Mouse (Mus musculus) limb, embryonic 15.5 days (tissue): ENCODE data around the gene Itga10. TPM values are rescaled to one million over a fixed set of nuclear protein-coding genes. Genes with fewer than 3 reads are reported as not detected.

Experiments used
- ATAC-seq: fragments of 200-750 bp; cut with Nextera tagmentation; 2 replicates; pipeline ENCODE4 v1.8.0; 2017; ENCODE audit warnings: low read depth, moderate TSS enrichment; ENCODE audit not compliant: insufficient number of reproducible peaks, low FRiP score, low TSS enrichment
- H3K27ac ChIP-seq: fragments of 300-500 bp; sonication (generic); 2 replicates; pipeline ENCODE4 v1.5.1; 2015; ENCODE audit warnings: moderate library complexity, mild to moderate bottlenecking, inconsistent platforms
- H3K27me3 ChIP-seq: fragments of 300-500 bp; sonication (generic); 2 replicates; pipeline ENCODE4 v1.6.1; 2015; ENCODE audit warnings: inconsistent platforms
- H3K36me3 ChIP-seq: fragments of 300-500 bp; sonication (generic); 2 replicates; pipeline ENCODE4 v1.6.1; 2015; ENCODE audit warnings: inconsistent platforms
- H3K4me1 ChIP-seq: fragments of 300-500 bp; sonication (generic); 2 replicates; pipeline ENCODE4 v1.6.1; 2015; ENCODE audit warnings: inconsistent platforms
- H3K4me2 ChIP-seq: fragments of 300-500 bp; sonication (generic); 2 replicates; pipeline ENCODE4 v1.6.1; 2015; ENCODE audit warnings: mild to moderate bottlenecking, inconsistent platforms
- H3K4me3 ChIP-seq: fragments of 300-500 bp; sonication (generic); 2 replicates; pipeline ENCODE4 v1.5.1; 2015; ENCODE audit warnings: mild to moderate bottlenecking, inconsistent platforms
- H3K9ac ChIP-seq: fragments of 300-500 bp; sonication (generic); 2 replicates; pipeline ENCODE4 v1.6.1; 2015; ENCODE audit warnings: inconsistent platforms
- H3K9me3 ChIP-seq: fragments of 300-500 bp; sonication (generic); 2 replicates; pipeline ENCODE4 v1.6.1; 2016; ENCODE audit warnings: inconsistent platforms
- WGBS: fragments of 180-500 bp; shearing (Covaris S2); methylation state at CpG from one replicate; pipeline ENCODE4 v1.1.7; 2015; 5-methylcytosine and 5-hydroxymethylcytosine counted together
- polyA plus RNA-seq: library from polyadenylated mRNA; unstranded; fragments of >200 nt; fragmentation: Nextera tagmentation; extraction: Ambion mirVana; gene quantifications from 2 replicates; pipeline ENCODE4 v1.2.1, GENCODE M21; 2015

Itga10 gene
- polyA plus RNA-seq = 4.9 and 5.7 TPM in 2 replicates

DNA sequence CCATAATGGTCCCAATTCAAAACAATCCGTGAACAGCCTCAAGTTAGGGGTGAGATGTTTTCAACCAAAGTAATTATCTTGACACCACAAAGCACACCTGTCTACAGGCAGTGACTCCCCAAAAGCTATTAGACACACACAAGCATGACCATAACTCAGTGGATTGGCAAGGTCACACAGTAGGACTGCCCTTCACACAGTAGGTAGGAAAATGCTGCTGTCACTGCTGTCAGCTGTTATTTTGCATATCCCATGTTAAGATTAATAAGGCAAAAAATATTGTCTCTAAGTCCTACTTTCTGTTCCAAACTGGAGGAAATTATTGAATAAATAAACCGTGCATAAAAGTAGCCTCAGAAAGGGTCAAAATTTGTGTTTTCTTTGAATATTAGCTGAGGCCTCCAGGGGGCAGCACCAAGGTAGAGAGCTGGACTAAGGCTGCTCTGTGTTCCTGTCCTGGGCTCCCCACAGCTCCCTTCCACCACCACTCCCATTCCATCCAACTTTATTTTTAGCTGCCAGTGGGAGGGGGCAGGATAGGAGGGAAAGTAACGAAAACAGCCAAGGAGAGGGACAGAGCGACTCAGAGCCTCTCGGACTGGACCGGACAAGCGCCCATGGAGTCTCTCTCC lies at the start of gene Itga10:
Gene Itga10, plus strand, starts transcription at position 567 of the 632 bp plus-strand sequence.
- Histone ChIP-seq H3K9ac (no peak within 1 kb of the TSS), H3K27ac (peak within 1 kb of the TSS; percentile 67), H3K4me2 (peak within 1 kb of the TSS; percentile 20; the same call in 1 of the 2 replicates), H3K4me3 (peak within 1 kb of the TSS; percentile 21), H3K27me3 (no peaks in the 10 kb centered on the region), H3K36me3 (peaks cover 50% of the 10 kb centered on the region), H3K4me1 (0 out of 2 replicates have a peak, but pooled peaks cover 4% of the 10 kb centered on the region), H3K9me3 (no peaks in the 10 kb centered on the region)
- peak; percentile 64; the same call in 1 of the 2 replicates for ATAC-seq
- 58% methylated on average over 7 of the region's 7 CpGs for WGBS

GRCm38 (mm10) chr3:96595661-96596060 lies 49.7 kb upstream of the Itga10 start:
- H3K9ac ChIP-seq = no peak overlapping the region
- ATAC-seq = no peak
- peaks cover 46% of the 10 kb centered on the region for H3K4me1 ChIP-seq
- no peaks in the 10 kb centered on the region for H3K36me3 ChIP-seq
- 23% methylated on average over 6 of the region's 6 CpGs for WGBS
- peak overlapping the region; percentile 95 for H3K4me2 ChIP-seq
- no peak overlapping the region for H3K27ac ChIP-seq
- H3K9me3 ChIP-seq = no peaks in the 10 kb centered on the region
- H3K4me3 ChIP-seq = peak overlapping the region; percentile 55
- H3K27me3 ChIP-seq = peaks cover 9% of the 10 kb centered on the region; the same call in 1 of the 2 replicates

DNA sequence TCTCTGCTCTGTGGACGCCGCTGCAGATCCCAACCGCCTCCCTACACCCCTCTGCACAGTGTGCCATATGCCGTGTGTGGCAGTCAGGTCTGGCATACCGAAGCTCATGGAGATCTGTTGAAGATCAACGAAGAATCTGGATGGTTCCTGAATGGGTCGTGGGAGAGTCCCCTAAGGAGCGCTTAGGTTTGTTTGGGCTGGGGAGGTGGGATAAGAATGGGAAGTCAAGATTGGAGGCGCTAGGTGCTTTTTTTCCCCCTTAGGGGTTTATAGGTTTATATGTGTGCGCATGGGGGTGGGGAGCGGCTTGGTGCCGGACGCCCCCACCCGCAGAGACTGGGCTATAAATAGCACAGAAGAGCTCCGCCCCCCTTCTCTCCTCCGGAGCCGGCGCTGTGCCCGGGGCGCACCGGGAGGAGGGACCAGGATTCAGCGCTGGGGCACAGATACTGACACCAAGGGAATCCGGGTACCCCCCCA lies 49.1 kb upstream of the Itga10 start, which contains the start of gene Ankrd34a:
Gene Ankrd34a, plus strand, starts transcription at position 409 of the 480 bp plus-strand sequence.
- Histone ChIP-seq H3K9ac (peak within 1 kb of the TSS; percentile 60), H3K36me3 (no peaks in the 10 kb centered on the region), H3K4me3 (peak within 1 kb of the TSS; percentile 55), H3K27me3 (peaks cover 9% of the 10 kb centered on the region; the same call in 1 of the 2 replicates), H3K4me1 (peaks cover 46% of the 10 kb centered on the region), H3K4me2 (peak within 1 kb of the TSS; percentile 95), H3K27ac (peak within 1 kb of the TSS; percentile 74), H3K9me3 (no peaks in the 10 kb centered on the region)
- WGBS = 1% methylated on average over 19 of the region's 23 CpGs
- no peak for ATAC-seq

DNA sequence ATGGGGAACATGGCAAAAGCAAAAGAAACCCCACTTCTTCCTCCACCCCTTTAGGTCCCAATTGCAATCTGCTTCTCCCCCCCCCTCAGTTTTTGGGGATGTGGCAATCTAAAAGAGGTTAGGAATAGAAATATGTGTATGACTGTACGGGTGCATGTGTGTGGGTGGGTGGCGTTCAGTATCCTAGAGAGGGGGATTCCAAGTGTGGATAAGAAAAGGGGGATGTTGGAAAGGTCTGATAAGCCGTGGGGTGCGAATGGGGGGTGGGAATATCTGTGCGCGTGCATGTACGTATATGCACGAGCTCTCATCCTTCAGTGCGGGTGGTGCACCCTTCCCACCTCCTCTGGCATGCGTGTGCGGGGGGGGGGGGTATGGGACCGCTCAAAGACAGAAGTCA lies 48.5 kb upstream of the Itga10 start:
- peaks cover 9% of the 10 kb centered on the region; the same call in 1 of the 2 replicates for H3K27me3 ChIP-seq
- peak overlapping the region; percentile 55 for H3K4me3 ChIP-seq
- WGBS = under 1% methylated on average over 10 of the region's 12 CpGs
- H3K4me1 ChIP-seq = peaks cover 46% of the 10 kb centered on the region
- no peaks in the 10 kb centered on the region for H3K36me3 ChIP-seq
- H3K27ac ChIP-seq = peak overlapping the region; percentile 74; the same call in 1 of the 2 replicates
- no peak for ATAC-seq
- peak overlapping the region; percentile 60 for H3K9ac ChIP-seq
- H3K9me3 ChIP-seq = no peaks in the 10 kb centered on the region
- peak overlapping the region; percentile 95 for H3K4me2 ChIP-seq

- ATAC-seq = no peak
- H3K4me2 ChIP-seq = peak overlapping the region; percentile 95
- WGBS = under 1% methylated on average over 40 of the region's 40 CpGs
- no peaks in the 10 kb centered on the region for H3K9me3 ChIP-seq
- no peaks in the 10 kb centered on the region for H3K36me3 ChIP-seq
- peak overlapping the region; percentile 55 for H3K4me3 ChIP-seq
- H3K27ac ChIP-seq = peak overlapping the region; percentile 74
- peaks cover 48% of the 10 kb centered on the region for H3K4me1 ChIP-seq
- H3K9ac ChIP-seq = peak overlapping the region; percentile 60
- peaks cover 9% of the 10 kb centered on the region; the same call in 1 of the 2 replicates for H3K27me3 ChIP-seq
Measured at GRCm38 (mm10) chr3:96597435-96597891, 47.9 kb upstream of the Itga10 start.

- Histone ChIP-seq H3K4me1 (peaks cover 54% of the 10 kb centered on the region), H3K4me2 (peak overlapping the region; percentile 95), H3K27ac (peak overlapping the region; percentile 74), H3K9me3 (no peaks in the 10 kb centered on the region), H3K27me3 (peaks cover 9% of the 10 kb centered on the region; the same call in 1 of the 2 replicates), H3K4me3 (peak overlapping the region; percentile 55), H3K9ac (peak overlapping the region; percentile 60), H3K36me3 (no peaks in the 10 kb centered on the region)
- WGBS = 2% methylated on average over 54 of the region's 54 CpGs
- ATAC-seq = no peak
Measured at GRCm38 (mm10) chr3:96598156-96599068, 47.0 kb upstream of the Itga10 start.

- no peak overlapping the region for H3K9ac ChIP-seq
- H3K9me3 ChIP-seq = no peaks in the 10 kb centered on the region
- no peak for ATAC-seq
- H3K4me1 ChIP-seq = peaks cover 60% of the 10 kb centered on the region
- H3K36me3 ChIP-seq = no peaks in the 10 kb centered on the region
- H3K4me2 ChIP-seq = peak overlapping the region; percentile 95; the same call in 1 of the 2 replicates
- peak overlapping the region; percentile 55 for H3K4me3 ChIP-seq
- WGBS = 59% methylated on average over 8 of the region's 8 CpGs
- no peak overlapping the region for H3K27ac ChIP-seq
- peaks cover 9% of the 10 kb centered on the region; the same call in 1 of the 2 replicates for H3K27me3 ChIP-seq
Measured at GRCm38 (mm10) chr3:96599069-96599393, 46.4 kb upstream of the Itga10 start.

- Histone ChIP-seq H3K9ac (no peak overlapping the region), H3K27ac (no peak overlapping the region), H3K4me1 (peaks cover 64% of the 10 kb centered on the region), H3K36me3 (0 out of 2 replicates have a peak, but pooled peaks cover 3% of the 10 kb centered on the region), H3K4me3 (no peak overlapping the region), H3K4me2 (no peak overlapping the region), H3K27me3 (peaks cover 9% of the 10 kb centered on the region; the same call in 1 of the 2 replicates), H3K9me3 (no peaks in the 10 kb centered on the region)
- WGBS = 74% methylated on average over 3 of the region's 3 CpGs
- no peak for ATAC-seq
Measured at GRCm38 (mm10) chr3:96599411-96599810, 46.0 kb upstream of the Itga10 start.

- Histone ChIP-seq H3K27me3 (peaks cover 9% of the 10 kb centered on the region; the same call in 1 of the 2 replicates), H3K36me3 (0 out of 2 replicates have a peak, but pooled peaks cover 3% of the 10 kb centered on the region), H3K9me3 (no peaks in the 10 kb centered on the region), H3K4me2 (peak within 1 kb of the TSS; percentile 58), H3K27ac (peak within 1 kb of the TSS; percentile 98), H3K4me1 (peaks cover 67% of the 10 kb centered on the region), H3K9ac (peak within 1 kb of the TSS; percentile 79), H3K4me3 (peak within 1 kb of the TSS; percentile 65)
- peak; percentile 93 for ATAC-seq
- under 1% methylated on average over 27 of the region's 27 CpGs for WGBS
Measured at GRCm38 (mm10) chr3:96600639-96601250, 44.6 kb upstream of the Itga10 start, which contains the start of gene Lix1l. Gene Lix1l, plus strand, starts transcription at chr3:96601149.

GRCm38 (mm10) chr3:96601251-96601787 lies 44.1 kb upstream of the Itga10 start:
- ATAC-seq = peak; percentile 68
- 0% methylated on average over 34 of the region's 40 CpGs for WGBS
- peaks cover 62% of the 10 kb centered on the region for H3K4me1 ChIP-seq
- peak overlapping the region; percentile 98 for H3K27ac ChIP-seq
- H3K4me3 ChIP-seq = peak overlapping the region; percentile 65
- H3K36me3 ChIP-seq = 0 out of 2 replicates have a peak, but pooled peaks cover 3% of the 10 kb centered on the region
- H3K9me3 ChIP-seq = no peaks in the 10 kb centered on the region
- H3K27me3 ChIP-seq = peaks cover 9% of the 10 kb centered on the region; the same call in 1 of the 2 replicates
- peak overlapping the region; percentile 79 for H3K9ac ChIP-seq
- peak overlapping the region; percentile 58 for H3K4me2 ChIP-seq
